ENCODE assay signal across 9 mouse cellular contexts in genomic region chr9:40783641-40784373, GRCm38 (mm10). TPM values are rescaled to one million over a fixed set of nuclear protein-coding genes. Genes with fewer than 3 reads are reported as not detected.
DNase-seq lines count a peak whose midpoint lies in the region; ATAC-seq lines count a peak whose summit lies in the region.
"Had no signal": no experiment of that assay in that cellular context is flagged by ENCODE, and none has a peak within 500 bp of the region (broad histone marks: within the 10 kb centered on the region; RNA-seq: fewer than 3 reads in every experiment).

No protein-coding gene starts in this region.

- DNase-seq in gastrocnemius, adult 18-20 months (ENCODE audit: low spot score), result peak; percentile 50
- no peak for DNase-seq in gastrocnemius, postnatal 10 days
- peak; percentile 68 for DNase-seq in thymus, postnatal 25 days
- DNase-seq in cerebellum, postnatal 14 days, result no peak

- peak overlapping the region; percentile 81 for H3K27ac ChIP-seq in forebrain, embryonic 12.5 days
- H3K27ac ChIP-seq in hindbrain, embryonic 12.5 days, result peak overlapping the region; percentile 74
- peak overlapping the region; percentile 62; the same call in 1 of the 2 replicates for H3K27ac ChIP-seq in limb, embryonic 15.5 days
- peak overlapping the region; percentile 75 for H3K27ac ChIP-seq in midbrain, embryonic 15.5 days

- no peaks in the 10 kb centered on the region for H3K9me3 ChIP-seq in forebrain, embryonic 12.5 days
- H3K9me3 ChIP-seq in hindbrain, embryonic 12.5 days (replicated peaks), result no peaks in the 10 kb centered on the region
- no peaks in the 10 kb centered on the region for H3K9me3 ChIP-seq in limb, embryonic 15.5 days
- no peaks in the 10 kb centered on the region for H3K9me3 ChIP-seq in midbrain, embryonic 15.5 days

- H3K4me2 ChIP-seq in forebrain, embryonic 12.5 days, result peak overlapping the region; percentile 26
- peak overlapping the region; percentile 32; the same call in 1 of the 2 replicates for H3K4me2 ChIP-seq in hindbrain, embryonic 12.5 days (replicated peaks)
- no peak overlapping the region for H3K4me2 ChIP-seq in limb, embryonic 15.5 days
- peak overlapping the region; percentile 9; the same call in 1 of the 2 replicates for H3K4me2 ChIP-seq in midbrain, embryonic 15.5 days

- no peak overlapping the region for H3K9ac ChIP-seq in forebrain, embryonic 12.5 days
- no peak overlapping the region for H3K9ac ChIP-seq in hindbrain, embryonic 12.5 days
- H3K9ac ChIP-seq in limb, embryonic 15.5 days, result no peak overlapping the region
- H3K9ac ChIP-seq in midbrain, embryonic 15.5 days, result no peak overlapping the region

- H3K4me1 ChIP-seq in forebrain, embryonic 12.5 days, result peaks cover 31% of the 10 kb centered on the region
- H3K4me1 ChIP-seq in hindbrain, embryonic 12.5 days, result peaks cover 25% of the 10 kb centered on the region
- peaks cover 11% of the 10 kb centered on the region for H3K4me1 ChIP-seq in limb, embryonic 15.5 days
- H3K4me1 ChIP-seq in midbrain, embryonic 15.5 days, result peaks cover 25% of the 10 kb centered on the region

- no peaks in the 10 kb centered on the region for H3K36me3 ChIP-seq in forebrain, embryonic 12.5 days (replicated peaks)
- peaks cover 6% of the 10 kb centered on the region for H3K36me3 ChIP-seq in hindbrain, embryonic 12.5 days
- H3K36me3 ChIP-seq in limb, embryonic 15.5 days, result peaks cover 8% of the 10 kb centered on the region
- H3K36me3 ChIP-seq in midbrain, embryonic 15.5 days (replicated peaks), result no peaks in the 10 kb centered on the region

- H3K27me3 ChIP-seq in forebrain, embryonic 12.5 days, result peaks cover 10% of the 10 kb centered on the region; the same call in 1 of the 2 replicates
- no peaks in the 10 kb centered on the region for H3K27me3 ChIP-seq in hindbrain, embryonic 12.5 days
- H3K27me3 ChIP-seq in limb, embryonic 15.5 days, result no peaks in the 10 kb centered on the region
- H3K27me3 ChIP-seq in midbrain, embryonic 15.5 days (replicated peaks), result no peaks in the 10 kb centered on the region

- peak; percentile 33; the same call in 1 of the 2 replicates for ATAC-seq in forebrain, embryonic 12.5 days (ENCODE audit: low FRiP score)
- 0 out of 2 replicates have a peak, but pooled peaks have one; percentile 25 for ATAC-seq in hindbrain, embryonic 12.5 days (ENCODE audit: low FRiP score)
- no peak for ATAC-seq in limb, embryonic 15.5 days (ENCODE audit: insufficient number of reproducible peaks, low FRiP score, low TSS enrichment, low read depth)
- 0 out of 2 replicates have a peak, but pooled peaks have one; percentile 21 for ATAC-seq in midbrain, embryonic 15.5 days (replicated peaks)

- WGBS in forebrain, embryonic 12.5 days, result 5% methylated on average over 13 of the region's 13 CpGs
- WGBS in hindbrain, embryonic 12.5 days, result 5% methylated on average over 13 of the region's 13 CpGs
- 28% methylated on average over 13 of the region's 13 CpGs for WGBS in limb, embryonic 15.5 days
- 9% methylated on average over 13 of the region's 13 CpGs for WGBS in midbrain, embryonic 15.5 days

- H3K4me3 ChIP-seq in forebrain, embryonic 12.5 days (replicated peaks), result no peak overlapping the region
- H3K4me3 ChIP-seq in hindbrain, embryonic 12.5 days, result no peak overlapping the region
- no peak overlapping the region for H3K4me3 ChIP-seq in limb, embryonic 15.5 days
- H3K4me3 ChIP-seq in midbrain, embryonic 15.5 days, result no peak overlapping the region
- H3K4me3 ChIP-seq: myocyte had no signal

RNA-seq across cellular contexts. Expression of gene Hspa8, which starts 17.0 kb away (rescaled TPM):
- total RNA-seq in gastrocnemius, adult 18-20 months (2021), result 1,000 to 10,000 TPM in 1 of 2 experiments, 100 to 1,000 TPM in 1; 992 to 1,504 TPM
- 1,000 to 10,000 TPM; 1,094 to 1,113 TPM for total RNA-seq in gastrocnemius, postnatal 10 days (2021)
- 2,759 and 2,920 TPM in 2 replicates for polyA plus RNA-seq in forebrain, embryonic 12.5 days (2016; fragmentation: Nextera tagmentation; extraction: Ambion mirVana)
- 2,594 and 2,617 TPM in 2 replicates for polyA plus RNA-seq in hindbrain, embryonic 12.5 days (2016; fragmentation: Nextera tagmentation; extraction: Ambion mirVana)
- polyA plus RNA-seq in limb, embryonic 15.5 days (2015; fragmentation: Nextera tagmentation; extraction: Ambion mirVana), result 2,195 and 2,248 TPM in 2 replicates
- 3,196 and 3,218 TPM in 2 replicates for polyA plus RNA-seq in midbrain, embryonic 15.5 days (2015; fragmentation: Nextera tagmentation; extraction: Ambion mirVana)

Comparison
In these comparisons a context has a peak if more than half of its experiments do, and no peak if none do; other contexts are left out.
1. DNase-seq: peak in gastrocnemius, adult 18-20 months (single experiment) and thymus, postnatal 25 days (single experiment); none in gastrocnemius, postnatal 10 days (single experiment) and cerebellum, postnatal 14 days (0 of 2).
2. Peak in every context shown above with its lines, with median percentiles within 50 percentile points of each other: H3K27ac ChIP-seq.